Mouse (Mus musculus): Measurements from ENCODE around the gene Ddx42.
A peak's percentile ranks its signal among the peaks of the same experiment; 100 is the strongest.

Ddx42 gene

GRCm38 (mm10) chr11:106269060-106269431, 52.3 kb downstream of the Ddx42 start:
- DNase-seq = no peak

- DNase-seq = no peak
These were observed 54.5 kb downstream of the Ddx42 start for GRCm38 (mm10) chr11:106271131-106271793.

GRCm38 (mm10) chr11:106271794-106272643, 55.3 kb downstream of the Ddx42 start:
- DNase-seq = peak; percentile 29

GRCm38 (mm10) chr11:106272644-106273310, 56.1 kb downstream of the Ddx42 start, which contains the start of gene Smarcd2:
Gene Smarcd2 (minus strand): TSS chr11:106272972.
- DNase-seq = peak; percentile 98

- DNase-seq = no peak
These were observed 56.6 kb downstream of the Ddx42 start for GRCm38 (mm10) chr11:106273311-106273684.

GRCm38 (mm10) chr11:106273811-106274210, 57.1 kb downstream of the Ddx42 start:
- DNase-seq = no peak

GRCm38 (mm10) chr11:106274374-106274773, 57.6 kb downstream of the Ddx42 start:
- no peak for DNase-seq

- no peak for DNase-seq
These were observed 58.3 kb downstream of the Ddx42 start for GRCm38 (mm10) chr11:106274971-106275411.

GRCm38 (mm10) chr11:106276454-106276853, 59.7 kb downstream of the Ddx42 start, which contains the start of gene Tcam1:
Gene Tcam1 (plus strand): TSS chr11:106276672.
- DNase-seq = peak; percentile 95

GRCm38 (mm10) chr11:106282452-106282851, 65.7 kb downstream of the Ddx42 start:
- DNase-seq = no peak

- DNase-seq = no peak
These were observed 66.6 kb downstream of the Ddx42 start for GRCm38 (mm10) chr11:106283371-106283770.

- no peak for DNase-seq
These were observed 67.4 kb downstream of the Ddx42 start for GRCm38 (mm10) chr11:106284126-106284525.

GRCm38 (mm10) chr11:106286206-106286605, 69.5 kb downstream of the Ddx42 start:
- DNase-seq = no peak

GRCm38 (mm10) chr11:106286987-106287386, 70.3 kb downstream of the Ddx42 start:
- DNase-seq = no peak

GRCm38 (mm10) chr11:106289369-106289768, 72.6 kb downstream of the Ddx42 start:
- no peak for DNase-seq

- DNase-seq = no peak
These were observed 73.7 kb downstream of the Ddx42 start for GRCm38 (mm10) chr11:106290376-106290775.

- DNase-seq = no peak
These were observed 75.1 kb downstream of the Ddx42 start for GRCm38 (mm10) chr11:106291861-106292260.
